Mouse (Mus musculus): ENCODE results near the gene Adamts4. TPM values are rescaled to one million over a fixed set of nuclear protein-coding genes. Genes with fewer than 3 reads are reported as not detected.
"Not testable (repeated sequence)": the region's sequence is repeated elsewhere in the genome, so short reads cannot be mapped to it uniquely, and the experiment has no call there.

The Adamts4 gene
- polyA plus RNA-seq, 1 experiment from 2014 or later, result 3.5 TPM

DNA sequence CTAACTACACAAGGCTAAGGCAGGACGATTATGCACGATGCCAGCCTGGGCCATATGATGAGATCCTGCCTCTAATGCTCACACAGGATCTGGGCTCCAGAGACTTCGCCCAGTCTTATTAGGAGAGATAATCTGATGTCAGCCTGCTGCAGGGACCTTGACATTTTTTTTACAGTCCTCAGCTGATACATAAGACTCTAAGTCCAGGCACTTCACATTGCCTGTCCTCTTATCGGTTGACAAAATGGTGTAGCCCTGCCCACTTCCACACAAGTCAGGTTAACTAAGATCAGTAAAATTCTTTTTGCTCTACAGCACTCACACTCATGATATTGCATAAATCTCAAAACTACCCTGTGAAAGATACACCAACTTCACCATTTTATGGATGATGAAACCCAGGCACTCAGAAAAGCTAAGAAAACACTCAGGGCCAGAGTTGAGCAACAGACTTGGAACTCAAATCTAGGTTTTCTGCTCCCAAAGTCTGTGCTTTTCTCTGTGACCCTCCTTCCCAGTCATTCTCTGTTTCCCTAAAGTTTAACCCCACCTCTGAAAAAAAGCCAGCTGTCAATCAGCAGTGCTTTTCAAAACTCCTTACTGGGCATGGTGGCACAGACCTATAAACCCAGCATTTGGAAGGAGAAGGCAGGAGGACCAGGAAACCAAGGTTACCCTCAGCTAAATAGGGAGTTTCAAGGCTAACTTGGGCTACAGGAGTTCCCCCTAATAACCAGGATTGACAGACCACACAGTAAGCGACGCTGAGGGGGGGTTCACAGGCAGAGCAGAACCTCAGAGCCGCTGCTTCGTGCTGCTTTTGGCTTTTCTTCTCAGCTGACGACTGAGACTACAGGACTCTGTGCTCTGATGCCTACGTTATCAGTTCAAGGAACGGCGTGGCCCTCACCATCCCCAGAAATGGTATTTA, 17.2 kb upstream of the Adamts4 start:
- Histone ChIP-seq H3K4me3 (0 out of 2 replicates have a peak overlapping the region, but pooled peaks have one; percentile 6), H3K9me3 (no peaks in the 10 kb centered on the region), H3K9ac (0 out of 2 replicates have a peak overlapping the region, but pooled peaks have one; percentile 48), H3K4me2 (no peak overlapping the region), H3K36me3 (peaks cover 48% of the 10 kb centered on the region), H3K27ac (replicated peaks) (peak overlapping the region; percentile 37), H3K4me1 (peaks cover 23% of the 10 kb centered on the region), H3K27me3 (replicated peaks) (no peaks in the 10 kb centered on the region)
- 55% methylated on average over 12 of the region's 12 CpGs for WGBS
- no peak for ATAC-seq (ENCODE audit: extremely low read depth, insufficient number of reproducible peaks, low FRiP score, low TSS enrichment)

DNA sequence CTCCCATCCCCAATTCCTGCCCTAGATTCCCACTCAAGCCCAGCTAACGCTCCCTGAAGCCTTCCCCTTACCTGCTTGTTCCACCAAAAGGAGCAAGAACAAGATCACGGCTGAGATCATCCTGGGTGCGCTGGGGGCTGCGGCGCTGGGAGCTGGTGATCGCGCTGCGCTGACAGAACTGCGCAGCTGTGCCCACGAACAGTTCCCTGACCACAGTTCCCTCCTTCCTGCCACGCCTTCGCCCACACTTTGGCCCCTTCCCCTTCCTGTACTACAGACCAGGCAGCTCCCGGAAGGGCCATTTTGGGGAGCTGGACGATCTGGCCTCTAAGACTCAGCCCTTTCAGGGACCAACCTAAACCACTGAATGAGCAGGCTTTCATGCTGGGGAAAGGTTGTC, 16.1 kb upstream of the Adamts4 start, which contains the start of gene Fcer1g:
Gene Fcer1g, minus strand, starts transcription at position 240 of the 400 bp plus-strand sequence.
- no peak for ATAC-seq (ENCODE audit: extremely low read depth, insufficient number of reproducible peaks, low FRiP score, low TSS enrichment)
- no peaks in the 10 kb centered on the region for H3K27me3 ChIP-seq (replicated peaks)
- H3K9ac ChIP-seq, result 0 out of 2 replicates have a peak within 1 kb of the TSS, but pooled peaks have one; percentile 48
- 81% methylated on average over 14 of the region's 14 CpGs for WGBS
- H3K4me3 ChIP-seq, result 0 out of 2 replicates have a peak within 1 kb of the TSS, but pooled peaks have one; percentile 6
- peaks cover 59% of the 10 kb centered on the region for H3K36me3 ChIP-seq
- peak within 1 kb of the TSS; percentile 37 for H3K27ac ChIP-seq (replicated peaks)
- peaks cover 23% of the 10 kb centered on the region for H3K4me1 ChIP-seq
- no peak within 1 kb of the TSS for H3K4me2 ChIP-seq
- H3K9me3 ChIP-seq, result no peaks in the 10 kb centered on the region

DNA sequence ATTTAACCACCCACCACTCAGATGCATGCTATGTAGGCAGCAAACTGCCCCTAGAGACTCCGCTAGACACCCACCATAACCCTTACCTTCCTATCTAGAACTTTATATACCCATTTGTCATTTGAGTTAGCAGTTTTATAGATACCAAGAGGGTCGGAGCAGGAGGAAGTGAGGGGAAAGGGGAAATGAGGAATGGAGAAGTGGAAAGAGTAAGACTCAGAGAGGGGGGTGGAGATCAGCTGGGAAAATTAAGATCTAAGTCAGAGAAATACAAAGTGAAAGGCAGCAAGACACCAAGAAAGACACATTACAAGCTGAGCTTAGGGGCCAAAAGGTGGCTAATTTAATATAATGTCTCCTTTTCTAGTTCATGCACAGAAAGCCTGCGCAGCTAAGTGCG, 15.7 kb upstream of the Adamts4 start:
- H3K27ac ChIP-seq (replicated peaks), result no peak overlapping the region
- no peak overlapping the region for H3K9ac ChIP-seq
- peaks cover 23% of the 10 kb centered on the region for H3K4me1 ChIP-seq
- H3K9me3 ChIP-seq, result no peaks in the 10 kb centered on the region
- H3K36me3 ChIP-seq, result peaks cover 63% of the 10 kb centered on the region
- ATAC-seq (ENCODE audit: extremely low read depth, insufficient number of reproducible peaks, low FRiP score, low TSS enrichment), result no peak
- no peak overlapping the region for H3K4me2 ChIP-seq
- WGBS, result 90% methylated on average over 4 of the region's 4 CpGs
- no peak overlapping the region for H3K4me3 ChIP-seq
- no peaks in the 10 kb centered on the region for H3K27me3 ChIP-seq (replicated peaks)

DNA sequence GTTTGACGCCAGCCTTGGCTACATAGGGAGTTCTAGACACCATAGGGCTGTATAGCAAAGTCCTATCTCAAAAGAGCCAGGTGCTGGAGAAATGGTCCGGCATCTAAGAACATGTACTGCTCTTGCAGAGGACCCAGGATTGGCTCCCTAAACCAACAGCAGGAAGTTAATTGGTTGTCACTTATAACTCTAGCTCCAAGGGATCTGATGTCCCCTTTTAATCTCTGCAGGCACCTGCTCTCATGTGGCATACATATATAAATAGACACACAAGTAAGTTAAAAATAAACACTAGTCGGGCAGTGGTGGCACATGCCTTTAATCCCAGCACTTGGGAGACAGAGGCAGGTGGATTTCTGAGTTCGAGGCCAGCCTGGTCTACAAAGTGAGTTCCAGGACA, 14.4 kb upstream of the Adamts4 start:
- WGBS, result 61% methylated on average over 4 of the region's 4 CpGs
- Histone ChIP-seq H3K4me1 (peaks cover 23% of the 10 kb centered on the region), H3K36me3 (peaks cover 75% of the 10 kb centered on the region), H3K27me3 (replicated peaks) (no peaks in the 10 kb centered on the region), H3K27ac (replicated peaks) (peak overlapping the region; percentile 17; the same call in 1 of the 2 replicates), H3K4me3 (no peak overlapping the region), H3K9ac (no peak overlapping the region), H3K9me3 (no peaks in the 10 kb centered on the region), H3K4me2 (no peak overlapping the region)
- ATAC-seq (ENCODE audit: extremely low read depth, insufficient number of reproducible peaks, low FRiP score, low TSS enrichment), result no peak

DNA sequence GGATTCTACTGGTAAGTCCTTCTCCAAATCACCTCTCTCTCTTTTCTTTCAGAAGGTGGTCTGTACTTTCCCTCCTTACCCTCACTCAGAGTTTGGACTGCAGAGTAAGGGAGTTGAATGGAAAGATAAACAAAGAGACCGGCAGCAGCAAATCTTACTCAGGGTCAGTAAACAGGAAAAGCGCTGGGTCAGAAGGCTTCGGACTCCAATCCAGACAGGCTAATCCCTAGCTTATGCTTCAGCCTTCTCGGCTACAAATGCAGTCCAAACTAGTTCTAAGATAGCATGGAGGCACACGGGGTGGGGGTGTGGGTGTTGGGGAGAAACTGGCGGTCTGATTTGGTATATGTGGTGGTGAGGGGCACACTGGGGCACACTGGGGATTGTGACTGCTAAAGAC, 12.8 kb upstream of the Adamts4 start:
- no peak overlapping the region for H3K4me2 ChIP-seq
- no peak overlapping the region for H3K9ac ChIP-seq
- H3K36me3 ChIP-seq, result peaks cover 92% of the 10 kb centered on the region
- no peak overlapping the region for H3K27ac ChIP-seq (replicated peaks)
- H3K9me3 ChIP-seq, result no peaks in the 10 kb centered on the region
- ATAC-seq (ENCODE audit: extremely low read depth, insufficient number of reproducible peaks, low FRiP score, low TSS enrichment), result no peak
- H3K27me3 ChIP-seq (replicated peaks), result no peaks in the 10 kb centered on the region
- WGBS, result 82% methylated on average over 6 of the region's 6 CpGs
- no peak overlapping the region for H3K4me3 ChIP-seq
- peaks cover 23% of the 10 kb centered on the region for H3K4me1 ChIP-seq

DNA sequence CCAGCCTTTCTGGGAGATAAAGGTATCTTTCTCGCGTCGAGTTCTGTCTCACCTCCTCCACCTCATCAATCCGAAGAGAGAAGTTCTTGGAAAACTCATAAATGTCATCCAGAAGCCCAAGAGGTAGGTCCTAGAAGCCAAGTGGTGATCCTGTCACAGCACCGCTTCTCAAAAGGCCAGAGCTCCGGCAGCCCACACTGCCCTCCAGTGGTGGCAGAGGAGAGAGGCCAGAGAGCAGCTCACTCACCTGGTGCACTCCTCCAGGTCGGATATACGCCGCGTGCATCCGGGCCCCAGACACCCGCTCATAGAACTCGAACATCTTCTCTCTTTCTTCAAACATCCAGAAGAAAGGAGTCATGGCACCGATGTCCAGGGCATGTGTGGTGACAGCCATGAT, 11.8 kb upstream of the Adamts4 start:
- Histone ChIP-seq H3K27ac (replicated peaks) (no peak overlapping the region), H3K4me1 (peaks cover 15% of the 10 kb centered on the region), H3K36me3 (peaks cover 100% of the 10 kb centered on the region), H3K9ac (no peak overlapping the region), H3K27me3 (replicated peaks) (no peaks in the 10 kb centered on the region), H3K9me3 (no peaks in the 10 kb centered on the region), H3K4me2 (no peak overlapping the region), H3K4me3 (no peak overlapping the region)
- 65% methylated on average over 14 of the region's 14 CpGs for WGBS
- ATAC-seq (ENCODE audit: extremely low read depth, insufficient number of reproducible peaks, low FRiP score, low TSS enrichment), result no peak

DNA sequence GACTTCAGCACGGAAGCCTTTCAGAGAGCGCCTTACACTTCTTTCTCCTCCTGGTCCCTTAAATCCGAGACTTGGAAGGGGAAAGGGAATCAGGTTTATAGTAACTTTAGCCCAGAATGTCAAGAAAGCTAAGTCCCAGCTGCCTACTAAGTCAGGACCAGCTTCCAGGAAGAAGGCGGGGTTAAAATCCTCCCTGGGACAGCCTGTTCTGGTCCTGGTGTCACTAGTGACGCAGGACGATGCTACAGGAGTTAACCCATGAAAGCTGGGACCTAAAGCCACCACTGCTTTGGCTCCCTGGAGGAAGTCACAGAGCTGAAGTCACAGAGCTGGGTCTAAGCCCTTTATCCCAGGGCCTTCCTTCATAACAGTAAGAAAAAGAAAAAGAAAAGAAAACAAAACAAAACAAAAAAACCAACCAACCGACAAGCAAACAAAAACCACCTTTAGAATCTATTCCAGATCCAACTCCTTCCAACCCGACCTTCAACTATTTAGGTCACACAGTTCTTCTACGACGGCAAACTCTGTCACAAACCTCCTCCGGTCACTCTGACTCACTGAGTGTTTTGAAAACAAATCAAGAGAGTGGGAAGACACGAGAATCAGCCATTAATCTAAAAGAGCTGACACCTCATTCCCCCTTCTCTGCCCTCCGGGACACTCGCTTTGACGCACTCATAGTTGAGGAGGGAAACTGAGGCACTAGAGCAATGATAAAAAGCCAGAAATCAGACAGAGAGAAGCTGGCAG, 10.1 kb upstream of the Adamts4 start:
- Histone ChIP-seq H3K4me1 (peaks cover 14% of the 10 kb centered on the region), H3K27me3 (replicated peaks) (no peaks in the 10 kb centered on the region), H3K9me3 (no peaks in the 10 kb centered on the region), H3K4me2 (no peak overlapping the region), H3K27ac (replicated peaks) (no peak overlapping the region), H3K9ac (no peak overlapping the region), H3K4me3 (no peak overlapping the region), H3K36me3 (peaks cover 98% of the 10 kb centered on the region)
- WGBS, result 73% methylated on average over 15 of the region's 15 CpGs
- ATAC-seq (ENCODE audit: extremely low read depth, insufficient number of reproducible peaks, low FRiP score, low TSS enrichment), result no peak

DNA sequence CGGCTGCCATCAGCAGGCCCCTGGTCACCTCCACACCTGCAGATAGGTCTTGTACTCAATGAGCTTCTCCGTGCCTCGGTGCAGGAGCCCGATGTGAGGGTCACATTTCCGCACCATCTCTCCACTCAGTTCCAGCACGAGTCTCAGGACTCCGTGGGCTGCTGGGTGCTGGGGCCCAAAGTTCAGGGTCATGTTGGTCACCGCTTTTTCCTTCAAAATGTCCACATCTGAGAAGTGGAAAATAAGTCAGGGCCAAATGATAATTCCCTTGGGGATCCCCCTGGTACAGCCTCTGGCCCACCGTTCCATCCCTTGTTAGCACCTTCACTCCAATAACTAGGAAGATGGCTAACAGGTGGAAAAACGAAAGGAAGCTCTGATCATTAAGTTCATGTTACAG, 9.3 kb upstream of the Adamts4 start:
- H3K9me3 ChIP-seq, result no peaks in the 10 kb centered on the region
- no peaks in the 10 kb centered on the region for H3K27me3 ChIP-seq (replicated peaks)
- no peak overlapping the region for H3K27ac ChIP-seq (replicated peaks)
- H3K4me2 ChIP-seq, result no peak overlapping the region
- no peak overlapping the region for H3K9ac ChIP-seq
- ATAC-seq (ENCODE audit: extremely low read depth, insufficient number of reproducible peaks, low FRiP score, low TSS enrichment), result no peak
- H3K4me3 ChIP-seq, result no peak overlapping the region
- peaks cover 97% of the 10 kb centered on the region for H3K36me3 ChIP-seq
- 89% methylated on average over 10 of the region's 10 CpGs for WGBS
- peaks cover 20% of the 10 kb centered on the region for H3K4me1 ChIP-seq

DNA sequence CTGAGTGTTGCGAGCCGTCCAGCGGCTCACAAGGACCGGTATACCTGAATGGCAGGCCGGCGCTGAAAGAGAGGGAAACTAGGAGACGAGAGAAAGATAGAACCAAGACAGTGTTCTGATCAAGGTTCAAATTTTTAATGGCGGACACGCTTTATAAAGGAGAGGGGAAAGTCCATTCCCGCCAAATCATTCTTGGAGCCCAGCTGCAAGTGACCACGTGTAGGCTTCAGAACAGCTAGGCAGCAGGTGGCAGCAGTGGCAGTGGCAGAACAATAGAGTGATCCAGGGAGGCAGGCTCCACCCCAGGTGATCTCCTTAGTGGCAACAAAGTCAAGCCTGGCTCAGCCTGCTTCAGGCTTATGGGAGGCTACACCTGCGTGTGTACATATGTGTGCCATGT, 8.3 kb upstream of the Adamts4 start:
- not testable (repeated sequence) for H3K9ac ChIP-seq; ATAC-seq (ENCODE audit: extremely low read depth, insufficient number of reproducible peaks, low FRiP score, low TSS enrichment); H3K9me3 ChIP-seq; H3K4me2 ChIP-seq; H3K27ac ChIP-seq (replicated peaks); H3K4me3 ChIP-seq; H3K27me3 ChIP-seq (replicated peaks)
- Histone ChIP-seq H3K36me3 (peaks cover 87% of the 10 kb centered on the region), H3K4me1 (peaks cover 20% of the 10 kb centered on the region)
- WGBS, result 88% methylated on average over 12 of the region's 12 CpGs

DNA sequence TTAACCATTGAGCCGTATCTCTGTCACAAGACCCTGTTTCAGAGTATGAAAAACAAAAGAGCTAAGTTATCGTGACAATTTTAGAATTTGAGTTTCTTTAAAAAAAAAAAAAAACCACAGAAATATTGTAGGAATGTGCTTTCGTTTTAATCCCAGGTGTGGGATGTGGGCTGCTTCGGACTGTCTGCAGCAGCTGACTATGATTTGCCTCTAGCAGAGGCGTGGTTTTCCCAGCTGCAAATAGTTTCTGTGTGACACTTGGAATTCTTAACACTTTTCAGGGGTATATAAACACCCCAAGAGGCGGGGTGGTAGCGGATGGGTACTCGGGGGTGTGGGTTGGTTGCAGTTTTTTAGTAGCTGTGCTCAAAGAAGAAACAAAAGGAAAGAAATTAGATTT, 4.9 kb upstream of the Adamts4 start:
- peak overlapping the region; percentile 84 for H3K4me2 ChIP-seq
- H3K9ac ChIP-seq, result peak overlapping the region; percentile 95
- H3K27me3 ChIP-seq (replicated peaks), result no peaks in the 10 kb centered on the region
- no peaks in the 10 kb centered on the region for H3K9me3 ChIP-seq
- peaks cover 52% of the 10 kb centered on the region for H3K36me3 ChIP-seq
- WGBS, result 80% methylated on average over 8 of the region's 8 CpGs
- peaks cover 47% of the 10 kb centered on the region for H3K4me1 ChIP-seq
- H3K27ac ChIP-seq (replicated peaks), result no peak overlapping the region
- ATAC-seq (ENCODE audit: extremely low read depth, insufficient number of reproducible peaks, low FRiP score, low TSS enrichment), result no peak
- peak overlapping the region; percentile 83; the same call in 1 of the 2 replicates for H3K4me3 ChIP-seq

DNA sequence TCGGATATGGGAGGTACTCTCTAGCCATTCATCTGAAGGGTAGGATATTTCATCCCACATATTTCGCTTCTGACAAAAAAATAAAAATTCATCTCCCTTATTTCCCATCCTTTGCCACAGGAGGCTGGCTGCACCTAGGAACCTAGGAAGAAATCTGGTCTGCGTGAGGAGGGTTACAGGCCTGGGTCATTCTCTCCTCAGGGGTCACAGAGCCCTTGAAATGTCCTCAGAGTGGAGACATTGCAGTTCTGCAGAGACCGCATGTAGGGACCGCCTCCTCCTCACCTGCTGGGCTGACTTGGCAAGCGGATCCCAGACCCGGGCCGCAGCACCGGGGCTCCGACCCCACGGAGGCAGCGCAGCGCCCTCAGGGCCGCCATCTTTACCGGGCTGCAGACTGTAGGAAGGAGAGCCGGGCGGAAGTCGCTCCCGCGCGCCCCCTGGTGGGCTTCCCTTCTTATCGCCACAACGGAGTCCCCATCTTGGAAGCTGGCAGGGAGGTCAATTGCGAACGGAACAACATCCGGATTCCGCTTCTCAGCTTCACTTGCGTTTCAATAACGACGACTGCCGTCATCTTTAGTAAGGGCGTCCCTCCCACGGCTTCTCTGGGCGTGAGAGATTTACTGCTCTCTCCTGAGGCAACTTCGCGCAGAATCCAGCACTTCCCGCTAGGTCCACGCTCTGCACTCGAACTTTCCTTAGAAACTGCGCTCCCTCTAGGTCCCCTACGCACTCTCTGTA, 3.3 kb upstream of the Adamts4 start:
- Histone ChIP-seq H3K27ac (replicated peaks) (peak overlapping the region; percentile 93), H3K4me3 (peak overlapping the region; percentile 83), H3K9ac (peak overlapping the region; percentile 95), H3K4me1 (peaks cover 62% of the 10 kb centered on the region), H3K27me3 (replicated peaks) (0 out of 2 replicates have a peak, but pooled peaks cover 6% of the 10 kb centered on the region), H3K4me2 (peak overlapping the region; percentile 84), H3K36me3 (peaks cover 37% of the 10 kb centered on the region), H3K9me3 (no peaks in the 10 kb centered on the region)
- peak; percentile 78 for ATAC-seq (ENCODE audit: extremely low read depth, insufficient number of reproducible peaks, low FRiP score, low TSS enrichment)
- under 1% methylated on average over 41 of the region's 41 CpGs for WGBS

Data from heart, embryonic 13.5 days (tissue).